Mouse (Mus musculus) MEL (cell line): ENCODE data around the gene Uso1. TPM values are rescaled to one million over a fixed set of nuclear protein-coding genes. Genes with fewer than 3 reads are reported as not detected.

ENCODE experiments used
- DNase-seq: peaks from one replicate; pipeline ENCODE4 v3.0.0; 2011; ENCODE audit warnings: low read depth, low spot score
- H3K27ac ChIP-seq: 2 replicates; pipeline ENCODE4 v1.5.1; 2012; ENCODE audit warnings: low read depth, mild to moderate bottlenecking, control low read depth, low read length, moderate library complexity; ENCODE audit not compliant: control insufficient read depth
- H3K27me3 ChIP-seq, 2 experiments: fragments of 150-350 bp in 1 of 2; sonication (generic) in 1 of 2; 2 replicates each; pipeline ENCODE4 v1.6.1; 2012; ENCODE audit warnings: low read length in 2 of 2, mild to moderate bottlenecking in 2 of 2, improper control_type of control experiment in 1 of 2, moderate library complexity in 1 of 2; ENCODE audit not compliant: insufficient read depth in 2 of 2, control insufficient read depth in 1 of 2
- H3K36me3 ChIP-seq, 2 experiments: 2 replicates each; pipeline ENCODE4 v1.6.1; 2012 to 2014; ENCODE audit warnings: low read length in 2 of 2, improper control_type of control experiment in 1 of 2, inconsistent platforms in 1 of 2, mild to moderate bottlenecking in 1 of 2; ENCODE audit not compliant: insufficient read depth in 2 of 2, control insufficient read depth in 1 of 2
- H3K4me1 ChIP-seq, 2 experiments: fragments of 150-350 bp in 1 of 2; sonication (generic) in 1 of 2; 2 replicates each; pipeline ENCODE4 v1.6.1; 2012; ENCODE audit warnings: low read length in 2 of 2, improper control_type of control experiment in 1 of 2, mild to moderate bottlenecking in 1 of 2; ENCODE audit not compliant: insufficient read depth in 2 of 2, control insufficient read depth in 1 of 2
- H3K4me3 ChIP-seq, 2 experiments: fragments of 150-350 bp in 1 of 2; sonication (generic) in 1 of 2; 2 replicates each; pipeline ENCODE4 v1.5.1; 2012; ENCODE audit warnings: low read depth in 2 of 2, low read length in 2 of 2, mild to moderate bottlenecking in 2 of 2, moderate library complexity in 2 of 2, control low read depth in 1 of 2, improper control_type of control experiment in 1 of 2; ENCODE audit not compliant: control insufficient read depth in 1 of 2, insufficient read depth in 1 of 2
- H3K79me2 ChIP-seq: 2 replicates; pipeline ENCODE4 v1.6.1; 2012; ENCODE audit warnings: mild to moderate bottlenecking, low read length, moderate library complexity; ENCODE audit not compliant: control insufficient read depth, poor library complexity, insufficient read depth
- H3K9ac ChIP-seq: 2 replicates; pipeline ENCODE4 v1.6.1; 2012; ENCODE audit warnings: low read depth, mild to moderate bottlenecking, control low read depth, low read length, moderate library complexity; ENCODE audit not compliant: control insufficient read depth, poor library complexity, severe bottlenecking
- H3K9me3 ChIP-seq: fragments of 150-350 bp; sonication (generic); replicated peaks from 2 replicates; pipeline ENCODE4 v1.6.1; 2012; ENCODE audit warnings: mild to moderate bottlenecking, low read length, improper control_type of control experiment, moderate library complexity; ENCODE audit not compliant: insufficient read depth
- CTCF ChIP-seq, 3 experiments: IDR thresholded peaks in 2 of 3; conservative IDR thresholded peaks in 1 of 3; 2 replicates each; pipeline ENCODE4 v1.5.1; 2011 to 2012; ENCODE audit warnings: low read length in 3 of 3, low read depth in 2 of 3, mild to moderate bottlenecking in 2 of 3, improper control_type of control experiment in 1 of 3, inconsistent platforms in 1 of 3, mixed read lengths in 1 of 3, moderate library complexity in 1 of 3; ENCODE audit not compliant: control insufficient read depth in 1 of 3, insufficient read depth in 1 of 3, poor library complexity in 1 of 3, severe bottlenecking in 1 of 3
- EP300 ChIP-seq, 2 experiments: IDR thresholded peaks; 2 replicates each; pipeline ENCODE4 v1.6.1; 2011; ENCODE audit warnings: improper control_type of control experiment in 2 of 2, low read length in 2 of 2, low read depth in 1 of 2, mild to moderate bottlenecking in 1 of 2
- ETS1 ChIP-seq: IDR thresholded peaks from 2 replicates; pipeline ENCODE4 v1.6.1; 2012; ENCODE audit warnings: low read depth, mild to moderate bottlenecking, inconsistent platforms, low read length, improper control_type of control experiment, moderate library complexity
- GATA1 ChIP-seq: IDR thresholded peaks from 2 replicates; pipeline ENCODE4 v1.6.1; 2011; ENCODE audit warnings: low read depth, low read length, improper control_type of control experiment
- HCFC1 ChIP-seq: IDR thresholded peaks from 2 replicates; pipeline ENCODE4 v1.6.1; 2012; ENCODE audit warnings: low read depth, mild to moderate bottlenecking, inconsistent platforms, low read length, improper control_type of control experiment, moderate library complexity
- MAX ChIP-seq: IDR thresholded peaks from 2 replicates; pipeline ENCODE4 v1.6.1; 2011; ENCODE audit warnings: low read length, improper control_type of control experiment
- MYC ChIP-seq: IDR thresholded peaks from 2 replicates; pipeline ENCODE4 v1.6.1; 2011; ENCODE audit warnings: low read depth, mild to moderate bottlenecking, low read length, improper control_type of control experiment, moderate library complexity
- POLR2AphosphoS2 ChIP-seq: IDR thresholded peaks from 2 replicates; pipeline ENCODE4 v1.6.1; 2011; ENCODE audit warnings: low read length, improper control_type of control experiment
- RAD21 ChIP-seq: IDR thresholded peaks from 2 replicates; pipeline ENCODE4 v1.6.1; 2011; ENCODE audit warnings: mild to moderate bottlenecking, low read depth, low read length, improper control_type of control experiment
- SIN3A ChIP-seq: IDR thresholded peaks from 2 replicates; pipeline ENCODE4 v1.6.1; 2012; ENCODE audit warnings: low read length, improper control_type of control experiment, inconsistent platforms
- SMC3 ChIP-seq: IDR thresholded peaks from 2 replicates; pipeline ENCODE4 v1.6.1; 2011; ENCODE audit warnings: low read depth, low read length, improper control_type of control experiment
- USF2 ChIP-seq, 2 experiments: IDR thresholded peaks; 2 replicates each; pipeline ENCODE4 v1.6.1; 2011 to 2012; ENCODE audit warnings: improper control_type of control experiment in 2 of 2, low read length in 2 of 2, borderline replicate concordance in 1 of 2, inconsistent platforms in 1 of 2, low read depth in 1 of 2, mild to moderate bottlenecking in 1 of 2; ENCODE audit not compliant: insufficient read depth in 1 of 2
- ZC3H11A ChIP-seq: IDR thresholded peaks from 2 replicates; pipeline ENCODE4 v1.6.1; 2012; ENCODE audit warnings: low read depth, mild to moderate bottlenecking, inconsistent platforms, low read length, improper control_type of control experiment
- polyA plus RNA-seq, 2 experiments: library from polyadenylated mRNA; stranded (reverse) in 1 of 2; unstranded in 1 of 2; fragments of >175 nt in 1 of 2; fragments of >200 nt in 1 of 2; gene quantifications; 2 replicates each; pipeline versions ENCODE4 v1.2.1 to v1.2.4; 2012; ENCODE audit warnings: low replicate concordance in 2 of 2, low read depth in 1 of 2; ENCODE audit not compliant: insufficient read length in 2 of 2, insufficient read depth in 1 of 2, missing spikeins in 1 of 2
- total RNA-seq: library from RNA; depleted of rRNA; stranded (reverse); fragments of 300-350 nt; gene quantifications from 2 replicates; pipeline ENCODE4 v1.2.3, GENCODE M21; 2012

The Uso1 gene
- total and polyA plus RNA-seq, 3 experiments: 22.1 to 69.1 (median 62.0) TPM

DNA sequence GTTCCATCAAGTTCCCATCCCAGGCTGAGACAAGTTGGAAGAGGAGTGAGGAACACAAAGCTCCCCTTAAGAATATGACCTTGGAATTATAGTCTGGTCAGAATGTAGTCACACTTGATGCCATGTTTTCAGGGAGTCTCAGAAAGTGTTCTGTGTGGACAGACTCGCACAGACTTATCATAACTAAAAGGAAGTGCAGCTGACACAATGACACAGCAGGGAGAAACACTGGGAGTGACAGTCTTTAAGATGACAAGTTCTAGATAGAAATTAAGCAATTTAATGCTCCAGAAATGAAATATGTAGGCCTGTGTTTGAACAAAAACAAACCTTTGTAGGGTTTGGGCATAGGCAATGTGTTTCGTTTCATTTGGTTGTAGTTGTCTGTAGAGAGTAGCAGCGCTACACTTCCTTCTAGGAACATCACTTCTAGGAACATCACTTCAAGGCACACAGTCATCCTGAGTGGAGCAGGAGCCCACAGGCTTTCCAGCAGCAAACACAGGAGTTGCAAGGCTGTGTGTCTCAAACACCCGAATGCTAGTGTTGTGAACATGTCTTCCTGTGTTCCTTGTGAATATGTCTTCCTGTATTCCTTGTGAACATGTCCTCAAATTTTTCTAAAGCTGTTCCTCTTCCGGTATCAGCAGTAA lies 11.7 kb downstream of the Uso1 start:
- peak; percentile 75 for DNase-seq
- H3K79me2 ChIP-seq: peaks cover 36% of the 10 kb centered on the region
- H3K4me3 ChIP-seq: no peak overlapping the region
- no peaks in the 10 kb centered on the region for H3K9me3 ChIP-seq
- no peak overlapping the region for H3K9ac ChIP-seq
- H3K27ac ChIP-seq: peak overlapping the region; percentile 54
- no peaks in the 10 kb centered on the region for H3K27me3 ChIP-seq
- peaks cover 21 to 23% of the 10 kb centered on the region in 2 experiments for H3K4me1 ChIP-seq
- H3K36me3 ChIP-seq: peaks cover 17 to 33% of the 10 kb centered on the region in 2 experiments
- TF ChIP-seq SMC3 (no peak), SIN3A (peak; percentile 74), EP300 (IDR thresholded peaks at IDR 0.05; ENCODE audit: low read depth in 1 of 2, low read length in 2 of 2) (peak in 1 of 2 experiments; percentile 38; a peak in 1 of 4 replicates), GATA1 (0 out of 2 replicates have a peak, but pooled peaks have one; percentile 38), ETS1 (peak; percentile 85), ZC3H11A (no peak)
- TF ChIP-seq, all 39 proteins: peak for 4

- no peak overlapping the region for H3K4me3 ChIP-seq
- H3K27ac ChIP-seq: no peak overlapping the region
- no peak overlapping the region for H3K9ac ChIP-seq
- no peaks in the 10 kb centered on the region for H3K27me3 ChIP-seq
- peak; percentile 36 for DNase-seq
- no peak for TF ChIP-seq ETS1
- no peak for TF ChIP-seq RAD21
- no peak for TF ChIP-seq USF2 (IDR thresholded peaks at IDR 0.05; ENCODE audit: borderline replicate concordance in 1 of 2, insufficient read depth in 1 of 2, low read depth in 1 of 2, low read length in 2 of 2)
- TF ChIP-seq HCFC1: no peak
- TF ChIP-seq EP300 (IDR thresholded peaks at IDR 0.05; ENCODE audit: low read depth in 1 of 2, low read length in 2 of 2): no peak
- TF ChIP-seq CTCF (IDR thresholded peaks at IDR 0.05 in 2 of 3, conservative IDR thresholded peaks at IDR 0.05 in 1 of 3; ENCODE audit: control insufficient read depth in 1 of 3, insufficient read depth in 1 of 3, low read depth in 2 of 3, low read length in 3 of 3, poor library complexity in 1 of 3, severe bottlenecking in 1 of 3): no peak
- peaks cover 5 to 32% of the 10 kb centered on the region in 2 experiments for H3K36me3 ChIP-seq
- H3K4me1 ChIP-seq: peaks cover 6 to 7% of the 10 kb centered on the region in 2 experiments
- H3K9me3 ChIP-seq: no peaks in the 10 kb centered on the region
- peaks cover 6% of the 10 kb centered on the region for H3K79me2 ChIP-seq
Observed at GRCm38 (mm10) chr5:92154861-92155260, 17.1 kb downstream of the Uso1 start.

DNA sequence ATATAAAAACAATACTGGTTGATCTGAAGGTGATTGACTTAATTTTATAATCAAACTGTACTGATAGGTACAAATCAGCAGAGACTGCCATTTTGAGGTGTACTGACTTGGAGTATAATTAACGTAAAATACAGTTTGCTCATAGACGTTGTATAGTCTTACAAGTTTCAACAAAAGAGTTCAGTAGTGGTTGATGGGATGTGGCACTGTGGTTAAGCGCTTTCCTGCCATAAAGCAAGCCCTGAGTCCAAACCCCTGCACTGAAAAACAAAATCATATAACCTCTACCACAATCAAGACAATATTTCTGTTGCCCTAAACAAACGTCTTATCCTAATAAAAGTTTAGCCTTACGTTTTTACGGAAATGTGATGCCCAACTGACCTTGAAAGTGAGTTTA lies 28.2 kb downstream of the Uso1 start:
- no peaks in the 10 kb centered on the region for H3K27me3 ChIP-seq
- no peak for DNase-seq
- H3K9ac ChIP-seq: no peak overlapping the region
- H3K79me2 ChIP-seq: no peaks in the 10 kb centered on the region
- no peaks in the 10 kb centered on the region for H3K9me3 ChIP-seq
- TF ChIP-seq MYC: no peak
- TF ChIP-seq HCFC1: no peak
- no peak for TF ChIP-seq POLR2AphosphoS2
- no peak for TF ChIP-seq ETS1
- TF ChIP-seq MAX: no peak
- no peak for TF ChIP-seq ZC3H11A
- peaks cover 0 to 32% of the 10 kb centered on the region in 2 experiments; a peak in 2 of 4 replicates for H3K36me3 ChIP-seq
- H3K4me3 ChIP-seq: no peak overlapping the region
- H3K27ac ChIP-seq: no peak overlapping the region
- no peaks in the 10 kb centered on the region for H3K4me1 ChIP-seq
